Mouse (Mus musculus): Measurements from ENCODE around the gene Chst5. TPM values are rescaled to one million over a fixed set of nuclear protein-coding genes. Genes with fewer than 3 reads are reported as not detected.

Chst5 gene
- total RNA-seq, 1 experiment = 4.0 TPM

GRCm38 (mm10) chr8:111889931-111890910 is 20.0 kb downstream of the Chst5 start:
- Histone ChIP-seq H3K9ac (ENCODE audit: insufficient read depth, low read depth, low read length, poor library complexity, severe bottlenecking) (peak overlapping the region; percentile 34), H3K4me3 (ENCODE audit: insufficient read depth in 1 of 2, low read depth in 1 of 2, low read length in 2 of 2, poor library complexity in 1 of 2, severe bottlenecking in 1 of 2) (peak overlapping the region; percentile 50 to 61; a peak in 3 of 4 replicates), H3K4me1 (ENCODE audit: control insufficient read depth in 2 of 2, insufficient read depth in 2 of 2, low read length in 2 of 2, poor library complexity in 1 of 2) (peaks cover 9 to 11% of the 10 kb centered on the region in 2 experiments; a peak in 3 of 4 replicates), H3K9me3 (ENCODE audit: control insufficient read depth, insufficient read depth, low read depth, low read length) (no peaks in the 10 kb centered on the region), H3K27ac (ENCODE audit: insufficient read depth, low read depth, low read length, poor library complexity, severe bottlenecking) (no peak overlapping the region), H3K36me3 (ENCODE audit: control insufficient read depth, insufficient read depth, low read length, poor library complexity, severe bottlenecking) (no peaks in the 10 kb centered on the region)
- in situ Hi-C loops (cut with MboI; ENCODE audit: low sequenced_read_pairs in 2 of 2, unreplicated experiment in 2 of 2) = no loop called here
- no peak for DNase-seq (ENCODE audit: low read depth, low spot score)
- TF ChIP-seq ZC3H11A (IDR thresholded peaks at IDR 0.05; ENCODE audit: borderline replicate concordance, low read depth, low read length) = no peak
- TF ChIP-seq MAFK (IDR thresholded peaks at IDR 0.05; ENCODE audit: insufficient read depth, low read depth, low read length) = no peak
- TF ChIP-seq ZNF384 (IDR thresholded peaks at IDR 0.05; ENCODE audit: low read depth, low read length) = no peak
- no peak for TF ChIP-seq HCFC1 (IDR thresholded peaks at IDR 0.05; ENCODE audit: borderline replicate concordance, insufficient read depth, low read length)

DNA sequence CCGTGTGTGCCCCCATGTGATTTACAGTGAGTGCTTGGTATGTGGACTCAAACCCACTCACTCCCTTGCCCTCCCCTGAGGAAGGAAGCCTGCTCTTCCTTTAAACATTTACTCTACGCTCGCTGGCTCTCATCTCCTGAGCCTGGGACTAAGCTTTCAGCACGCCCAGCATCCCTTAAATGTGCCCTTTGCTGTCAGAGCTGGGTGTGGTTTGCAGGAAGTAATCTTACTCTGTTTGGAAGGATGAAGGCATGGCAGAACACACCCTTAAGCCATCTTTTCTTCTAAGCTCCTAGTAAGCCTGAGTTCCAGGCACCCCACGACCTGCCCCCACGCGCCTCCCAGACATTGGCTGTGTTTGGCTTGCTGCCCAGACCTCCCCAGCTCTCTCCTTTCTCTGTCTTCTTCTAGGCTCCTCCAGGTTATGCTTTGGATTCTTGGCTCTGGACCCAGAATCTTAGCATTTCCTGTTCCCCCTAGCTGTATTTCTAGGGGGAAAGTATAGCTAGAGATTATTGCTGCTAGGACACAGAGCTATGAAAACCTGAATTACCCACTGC is 22.1 kb downstream of the Chst5 start:
- Histone ChIP-seq H3K9me3 (ENCODE audit: control insufficient read depth, insufficient read depth, low read depth, low read length) (no peaks in the 10 kb centered on the region), H3K4me1 (ENCODE audit: control insufficient read depth in 2 of 2, insufficient read depth in 2 of 2, low read length in 2 of 2, poor library complexity in 1 of 2) (peaks cover 9 to 11% of the 10 kb centered on the region in 2 experiments; a peak in 3 of 4 replicates), H3K9ac (ENCODE audit: insufficient read depth, low read depth, low read length, poor library complexity, severe bottlenecking) (no peak overlapping the region), H3K27ac (ENCODE audit: insufficient read depth, low read depth, low read length, poor library complexity, severe bottlenecking) (no peak overlapping the region), H3K4me3 (ENCODE audit: insufficient read depth in 1 of 2, low read depth in 1 of 2, low read length in 2 of 2, poor library complexity in 1 of 2, severe bottlenecking in 1 of 2) (no peak overlapping the region), H3K36me3 (ENCODE audit: control insufficient read depth, insufficient read depth, low read length, poor library complexity, severe bottlenecking) (no peaks in the 10 kb centered on the region)
- in situ Hi-C loops (cut with MboI; ENCODE audit: low sequenced_read_pairs in 2 of 2, unreplicated experiment in 2 of 2) = no loop called here
- DNase-seq (ENCODE audit: low read depth, low spot score) = no peak
- TF ChIP-seq MAFK (IDR thresholded peaks at IDR 0.05; ENCODE audit: insufficient read depth, low read depth, low read length) (no peak), ZNF384 (IDR thresholded peaks at IDR 0.05; ENCODE audit: low read depth, low read length) (no peak), ZC3H11A (IDR thresholded peaks at IDR 0.05; ENCODE audit: borderline replicate concordance, low read depth, low read length) (no peak), CHD2 (IDR thresholded peaks at IDR 0.05; ENCODE audit: low read depth, low read length) (no peak), HCFC1 (IDR thresholded peaks at IDR 0.05; ENCODE audit: borderline replicate concordance, insufficient read depth, low read length) (no peak)

GRCm38 (mm10) chr8:111887479-111887878 is 22.8 kb downstream of the Chst5 start:
- no peak for DNase-seq (ENCODE audit: low read depth, low spot score)
- H3K9me3 ChIP-seq (ENCODE audit: control insufficient read depth, insufficient read depth, low read depth, low read length) = no peaks in the 10 kb centered on the region
- no peak overlapping the region for H3K27ac ChIP-seq (ENCODE audit: insufficient read depth, low read depth, low read length, poor library complexity, severe bottlenecking)
- peaks cover 9% of the 10 kb centered on the region in 2 experiments; a peak in 3 of 4 replicates for H3K4me1 ChIP-seq (ENCODE audit: control insufficient read depth in 2 of 2, insufficient read depth in 2 of 2, low read length in 2 of 2, poor library complexity in 1 of 2)
- H3K36me3 ChIP-seq (ENCODE audit: control insufficient read depth, insufficient read depth, low read length, poor library complexity, severe bottlenecking) = no peaks in the 10 kb centered on the region
- no peak overlapping the region for H3K4me3 ChIP-seq (ENCODE audit: insufficient read depth in 1 of 2, low read depth in 1 of 2, low read length in 2 of 2, poor library complexity in 1 of 2, severe bottlenecking in 1 of 2)
- in situ Hi-C loops (cut with MboI; ENCODE audit: low sequenced_read_pairs in 2 of 2, unreplicated experiment in 2 of 2) = no loop called here
- TF ChIP-seq MAFK (IDR thresholded peaks at IDR 0.05; ENCODE audit: insufficient read depth, low read depth, low read length) = no peak
- TF ChIP-seq CHD2 (IDR thresholded peaks at IDR 0.05; ENCODE audit: low read depth, low read length) = no peak
- no peak for TF ChIP-seq ZNF384 (IDR thresholded peaks at IDR 0.05; ENCODE audit: low read depth, low read length)
- no peak for TF ChIP-seq ZC3H11A (IDR thresholded peaks at IDR 0.05; ENCODE audit: borderline replicate concordance, low read depth, low read length)
- TF ChIP-seq HCFC1 (IDR thresholded peaks at IDR 0.05; ENCODE audit: borderline replicate concordance, insufficient read depth, low read length) = no peak
- H3K9ac ChIP-seq (ENCODE audit: insufficient read depth, low read depth, low read length, poor library complexity, severe bottlenecking) = no peak overlapping the region

DNA sequence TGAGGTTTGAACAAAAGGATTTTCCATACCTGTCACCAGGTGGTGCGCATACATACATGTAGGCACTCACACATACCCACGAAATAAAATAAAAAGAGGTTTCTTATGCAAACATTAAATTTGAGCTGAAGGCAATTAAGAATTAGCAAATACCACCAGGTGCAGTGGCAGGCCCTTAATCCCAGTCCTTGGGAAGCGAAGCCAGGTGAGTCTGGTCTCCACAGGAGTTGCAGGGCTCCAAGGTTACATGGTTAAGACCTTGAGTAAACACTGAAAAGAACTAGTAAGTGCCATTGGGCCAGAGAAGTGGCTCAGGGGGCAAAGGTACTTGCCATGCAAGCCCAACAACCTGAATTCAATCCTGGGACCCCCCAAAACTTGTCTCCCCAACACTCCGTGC is 26.6 kb downstream of the Chst5 start:
- H3K36me3 ChIP-seq (ENCODE audit: control insufficient read depth, insufficient read depth, low read length, poor library complexity, severe bottlenecking) = no peaks in the 10 kb centered on the region
- H3K27ac ChIP-seq (ENCODE audit: insufficient read depth, low read depth, low read length, poor library complexity, severe bottlenecking) = no peak overlapping the region
- in situ Hi-C loops (cut with MboI; ENCODE audit: low sequenced_read_pairs in 2 of 2, unreplicated experiment in 2 of 2) = no loop called here
- H3K4me1 ChIP-seq (ENCODE audit: control insufficient read depth in 2 of 2, insufficient read depth in 2 of 2, low read length in 2 of 2, poor library complexity in 1 of 2) = peaks cover 2% of the 10 kb centered on the region in 2 experiments; a peak in 2 of 4 replicates
- no peaks in the 10 kb centered on the region for H3K9me3 ChIP-seq (ENCODE audit: control insufficient read depth, insufficient read depth, low read depth, low read length)
- no peak for DNase-seq (ENCODE audit: low read depth, low spot score)
- H3K9ac ChIP-seq (ENCODE audit: insufficient read depth, low read depth, low read length, poor library complexity, severe bottlenecking) = no peak overlapping the region
- H3K4me3 ChIP-seq (ENCODE audit: insufficient read depth in 1 of 2, low read depth in 1 of 2, low read length in 2 of 2, poor library complexity in 1 of 2, severe bottlenecking in 1 of 2) = no peak overlapping the region
- TF ChIP-seq CHD2 (IDR thresholded peaks at IDR 0.05; ENCODE audit: low read depth, low read length) = no peak
- TF ChIP-seq ZC3H11A (IDR thresholded peaks at IDR 0.05; ENCODE audit: borderline replicate concordance, low read depth, low read length) = no peak
- TF ChIP-seq MAFK (IDR thresholded peaks at IDR 0.05; ENCODE audit: insufficient read depth, low read depth, low read length) = no peak
- TF ChIP-seq HCFC1 (IDR thresholded peaks at IDR 0.05; ENCODE audit: borderline replicate concordance, insufficient read depth, low read length) = no peak
- TF ChIP-seq ZNF384 (IDR thresholded peaks at IDR 0.05; ENCODE audit: low read depth, low read length) = no peak

Data from ES-E14 (cell line).